Mouse (Mus musculus): Measurements from ENCODE around the gene Lfng. TPM values are rescaled to one million over a fixed set of nuclear protein-coding genes. Genes with fewer than 3 reads are reported as not detected.

Gene Lfng
- polyA plus RNA-seq, 1 experiment from 2014 or later = 28.5 TPM

- 63% methylated on average over 1 of the region's 1 CpGs for WGBS
- H3K36me3 ChIP-seq = peaks cover under 1% of the 10 kb centered on the region; the same call in 1 of the 2 replicates
- no peak overlapping the region for H3K4me2 ChIP-seq (replicated peaks)
- peaks cover 42% of the 10 kb centered on the region for H3K4me1 ChIP-seq
- no peaks in the 10 kb centered on the region for H3K9me3 ChIP-seq
- no peak overlapping the region for H3K9ac ChIP-seq (replicated peaks)
- ATAC-seq (ENCODE audit: low FRiP score, low read depth) = no peak
- H3K27me3 ChIP-seq = no peaks in the 10 kb centered on the region
- H3K4me3 ChIP-seq = no peak overlapping the region
- H3K27ac ChIP-seq (replicated peaks) = peak overlapping the region; percentile 39; the same call in 1 of the 2 replicates
Measured at GRCm38 (mm10) chr5:140660398-140660797, 53.3 kb downstream of the Lfng start.

- H3K4me1 ChIP-seq = peaks cover 42% of the 10 kb centered on the region
- 79% methylated on average over 8 of the region's 8 CpGs for WGBS
- no peak overlapping the region for H3K9ac ChIP-seq (replicated peaks)
- ATAC-seq (ENCODE audit: low FRiP score, low read depth) = no peak
- peaks cover 6% of the 10 kb centered on the region; the same call in 1 of the 2 replicates for H3K36me3 ChIP-seq
- no peak overlapping the region for H3K4me2 ChIP-seq (replicated peaks)
- no peaks in the 10 kb centered on the region for H3K27me3 ChIP-seq
- no peak overlapping the region for H3K27ac ChIP-seq (replicated peaks)
- no peaks in the 10 kb centered on the region for H3K9me3 ChIP-seq
- no peak overlapping the region for H3K4me3 ChIP-seq
Measured at GRCm38 (mm10) chr5:140661427-140661826, 54.3 kb downstream of the Lfng start.

GRCm38 (mm10) chr5:140661875-140662643, 54.9 kb downstream of the Lfng start:
- H3K36me3 ChIP-seq = peaks cover 7% of the 10 kb centered on the region
- 74% methylated on average over 12 of the region's 12 CpGs for WGBS
- H3K27ac ChIP-seq (replicated peaks) = no peak overlapping the region; the same call in 1 of the 2 replicates
- no peak overlapping the region for H3K9ac ChIP-seq (replicated peaks)
- peaks cover 42% of the 10 kb centered on the region for H3K4me1 ChIP-seq
- no peak overlapping the region for H3K4me3 ChIP-seq
- no peaks in the 10 kb centered on the region for H3K9me3 ChIP-seq
- no peak for ATAC-seq (ENCODE audit: low FRiP score, low read depth)
- no peak overlapping the region for H3K4me2 ChIP-seq (replicated peaks)
- no peaks in the 10 kb centered on the region for H3K27me3 ChIP-seq

- Histone ChIP-seq H3K9ac (replicated peaks) (no peak overlapping the region), H3K36me3 (peaks cover 14% of the 10 kb centered on the region), H3K9me3 (no peaks in the 10 kb centered on the region), H3K27me3 (no peaks in the 10 kb centered on the region), H3K4me2 (replicated peaks) (no peak overlapping the region), H3K27ac (replicated peaks) (no peak overlapping the region), H3K4me1 (peaks cover 42% of the 10 kb centered on the region), H3K4me3 (no peak overlapping the region)
- no peak for ATAC-seq (ENCODE audit: low FRiP score, low read depth)
- 72% methylated on average over 17 of the region's 17 CpGs for WGBS
Measured at GRCm38 (mm10) chr5:140662741-140663592, 55.8 kb downstream of the Lfng start.

- Histone ChIP-seq H3K4me1 (peaks cover 42% of the 10 kb centered on the region), H3K9me3 (peaks cover 1% of the 10 kb centered on the region; the same call in 1 of the 2 replicates), H3K27ac (replicated peaks) (no peak overlapping the region), H3K4me2 (replicated peaks) (no peak overlapping the region), H3K27me3 (no peaks in the 10 kb centered on the region), H3K36me3 (peaks cover 21% of the 10 kb centered on the region), H3K9ac (replicated peaks) (no peak overlapping the region), H3K4me3 (no peak overlapping the region)
- ATAC-seq (ENCODE audit: low FRiP score, low read depth) = no peak
- WGBS = 57% methylated on average over 7 of the region's 7 CpGs
Measured at GRCm38 (mm10) chr5:140663621-140664180, 56.6 kb downstream of the Lfng start.

Other genes starting within 250 kb of the Lfng start
- gene Snx8, start 218.1 kb upstream of the Lfng start, polyA plus RNA-seq (2016; fragmentation: Nextera tagmentation; extraction: Ambion mirVana) = 20.6 and 21.4 TPM in 2 replicates
- 158 and 161 TPM in 2 replicates for gene Eif3b, start 188.0 kb upstream of the Lfng start, polyA plus RNA-seq (2016; fragmentation: Nextera tagmentation; extraction: Ambion mirVana)
- not detected in 2 replicates for gene Gm4869, start 161.7 kb upstream of the Lfng start, polyA plus RNA-seq (2016; fragmentation: Nextera tagmentation; extraction: Ambion mirVana)
- gene Chst12, start 101.8 kb upstream of the Lfng start, polyA plus RNA-seq (2016; fragmentation: Nextera tagmentation; extraction: Ambion mirVana) = 12.5 and 13.4 TPM in 2 replicates
- not detected in 2 replicates for gene Grifin, start 42.2 kb upstream of the Lfng start, polyA plus RNA-seq (2016; fragmentation: Nextera tagmentation; extraction: Ambion mirVana)
- gene Ttyh3, start 41.7 kb downstream of the Lfng start, polyA plus RNA-seq (2016; fragmentation: Nextera tagmentation; extraction: Ambion mirVana) = 68.8 and 71.0 TPM in 2 replicates
- gene Iqce, start 95.1 kb downstream of the Lfng start, polyA plus RNA-seq (2016; fragmentation: Nextera tagmentation; extraction: Ambion mirVana) = 26.9 and 29.3 TPM in 2 replicates
- 22.2 TPM in 2 replicates for gene Brat1, start 97.7 kb downstream of the Lfng start, polyA plus RNA-seq (2016; fragmentation: Nextera tagmentation; extraction: Ambion mirVana)
- gene Amz1, start 116.8 kb downstream of the Lfng start, polyA plus RNA-seq (2016; fragmentation: Nextera tagmentation; extraction: Ambion mirVana) = 1.1 and 1.3 TPM in 2 replicates
- gene Gna12, start 223.1 kb downstream of the Lfng start, polyA plus RNA-seq (2016; fragmentation: Nextera tagmentation; extraction: Ambion mirVana) = 22.3 and 24.4 TPM in 2 replicates

All from midbrain, embryonic 12.5 days (tissue).